Mouse (Mus musculus) embryonic facial prominence, embryonic 13.5 days (tissue): ENCODE data around the gene Tirap. TPM values are rescaled to one million over a fixed set of nuclear protein-coding genes. Genes with fewer than 3 reads are reported as not detected.

Source experiments
- ATAC-seq: fragments of 200-750 bp; cut with Nextera tagmentation; 2 replicates; pipeline ENCODE4 v1.8.0; 2017; ENCODE audit warnings: low read depth; ENCODE audit not compliant: insufficient number of reproducible peaks, insufficient read depth, low FRiP score, low TSS enrichment
- H3K27ac ChIP-seq: fragments of 300-500 bp; sonication (generic); 2 replicates; pipeline ENCODE4 v1.5.1; 2015; ENCODE audit warnings: moderate library complexity, mild to moderate bottlenecking, inconsistent platforms
- H3K27me3 ChIP-seq: fragments of 300-500 bp; sonication (generic); 2 replicates; pipeline ENCODE4 v1.6.1; 2015; ENCODE audit warnings: mild to moderate bottlenecking, inconsistent platforms
- H3K36me3 ChIP-seq: fragments of 300-500 bp; sonication (generic); 2 replicates; pipeline ENCODE4 v1.6.1; 2015; ENCODE audit warnings: mild to moderate bottlenecking, inconsistent platforms
- H3K4me1 ChIP-seq: fragments of 300-500 bp; sonication (generic); 2 replicates; pipeline ENCODE4 v1.6.1; 2015; ENCODE audit warnings: inconsistent platforms
- H3K4me2 ChIP-seq: fragments of 300-500 bp; sonication (generic); 2 replicates; pipeline ENCODE4 v1.6.1; 2015; ENCODE audit warnings: moderate library complexity, mild to moderate bottlenecking, inconsistent platforms
- H3K4me3 ChIP-seq: fragments of 300-500 bp; sonication (generic); 2 replicates; pipeline ENCODE4 v1.5.1; 2015; ENCODE audit warnings: mild to moderate bottlenecking, inconsistent platforms
- H3K9ac ChIP-seq: fragments of 300-500 bp; sonication (generic); 2 replicates; pipeline ENCODE4 v1.6.1; 2015; ENCODE audit warnings: mild to moderate bottlenecking, inconsistent platforms
- H3K9me3 ChIP-seq: fragments of 300-500 bp; sonication (generic); 2 replicates; pipeline ENCODE4 v1.6.1; 2016; ENCODE audit warnings: inconsistent platforms
- WGBS: fragments of 180-500 bp; shearing (Covaris S2); methylation state at CpG from one replicate; pipeline ENCODE4 v1.1.7; 2015; ENCODE audit warnings: mixed read lengths; 5-methylcytosine and 5-hydroxymethylcytosine counted together
- polyA plus RNA-seq: library from polyadenylated mRNA; unstranded; fragments of >200 nt; fragmentation: Nextera tagmentation; extraction: Ambion mirVana; gene quantifications from 2 replicates; pipeline ENCODE4 v1.2.1, GENCODE M21; 2015

Gene Tirap
- polyA plus RNA-seq, 1 experiment from 2014 or later: 12.4 TPM

GRCm38 (mm10) chr9:35139231-35139744, 60.8 kb downstream of the Tirap start:
- H3K4me3 ChIP-seq: no peak overlapping the region
- H3K36me3 ChIP-seq: peaks cover 9% of the 10 kb centered on the region
- H3K27me3 ChIP-seq: no peaks in the 10 kb centered on the region
- 68% methylated on average over 5 of the region's 5 CpGs for WGBS
- H3K27ac ChIP-seq: no peak overlapping the region
- H3K9me3 ChIP-seq: no peaks in the 10 kb centered on the region
- no peak for ATAC-seq
- no peak overlapping the region for H3K9ac ChIP-seq
- H3K4me2 ChIP-seq: no peak overlapping the region
- no peaks in the 10 kb centered on the region for H3K4me1 ChIP-seq

- 60% methylated on average over 7 of the region's 7 CpGs for WGBS
- no peaks in the 10 kb centered on the region for H3K27me3 ChIP-seq
- ATAC-seq: no peak
Observed at GRCm38 (mm10) chr9:35138029-35138428, 62.1 kb downstream of the Tirap start.

GRCm38 (mm10) chr9:35135575-35135974, 64.5 kb downstream of the Tirap start:
- H3K9me3 ChIP-seq: no peaks in the 10 kb centered on the region
- no peaks in the 10 kb centered on the region for H3K27me3 ChIP-seq
- H3K4me2 ChIP-seq: no peak overlapping the region
- no peak for ATAC-seq
- 76% methylated on average over 6 of the region's 6 CpGs for WGBS
- no peak overlapping the region for H3K9ac ChIP-seq
- H3K4me3 ChIP-seq: no peak overlapping the region
- H3K27ac ChIP-seq: no peak overlapping the region
- no peaks in the 10 kb centered on the region for H3K4me1 ChIP-seq
- peaks cover 9% of the 10 kb centered on the region; the same call in 1 of the 2 replicates for H3K36me3 ChIP-seq

More at GRCm38 (mm10) chr9:35138029-35138428, 62.1 kb downstream of the Tirap start:
- H3K9ac ChIP-seq: no peak overlapping the region
- H3K4me1 ChIP-seq: no peaks in the 10 kb centered on the region
- peaks cover 9% of the 10 kb centered on the region; the same call in 1 of the 2 replicates for H3K36me3 ChIP-seq
- H3K4me3 ChIP-seq: no peak overlapping the region
- H3K4me2 ChIP-seq: no peak overlapping the region
- no peaks in the 10 kb centered on the region for H3K9me3 ChIP-seq
- H3K27ac ChIP-seq: no peak overlapping the region

Other genes with a start within 250 kb of the Tirap start
- gene St3gal4, start 81.0 kb downstream of the Tirap start, polyA plus RNA-seq: 42.0 and 48.2 TPM in 2 replicates
- 76.2 and 82.1 TPM in 2 replicates for gene Dcps, start 24.2 kb downstream of the Tirap start, polyA plus RNA-seq
- 129 and 145 TPM in 2 replicates for gene Srpr, start 116 bp downstream of the Tirap start, polyA plus RNA-seq
- 41.8 and 44.9 TPM in 2 replicates for gene Foxred1, start 10.8 kb upstream of the Tirap start, polyA plus RNA-seq
- 53.2 and 61.4 TPM in 2 replicates for gene Fam118b, start 67.5 kb upstream of the Tirap start, polyA plus RNA-seq
- gene Rpusd4, start 67.6 kb upstream of the Tirap start, polyA plus RNA-seq: 30.2 and 30.8 TPM in 2 replicates
- 20.7 and 21.4 TPM in 2 replicates for gene Cdon, start 220.8 kb upstream of the Tirap start, polyA plus RNA-seq